Mouse (Mus musculus) embryo, embryonic 10.5 days (tissue): ENCODE measurements at regions not wholly inside any gene's neighbourhood (a gene's known extent, or its start where the extent isn't known, plus 50 kb on each side); places are given as distances from the start of the nearest gene placed in this dataset.

Source experiments
- DNase-seq: peaks from one replicate; pipeline ENCODE4 v3.0.0-alpha.2; 2015; ENCODE audit warnings: low spot score

- no peak for DNase-seq
Measured at GRCm38 (mm10) chr7:37095839-37096238, 397.9 kb downstream of the Tshz3 start.

- no peak for DNase-seq
Measured at GRCm38 (mm10) chr7:37096291-37096690, 398.4 kb downstream of the Tshz3 start.

- peak; percentile 23 for DNase-seq
Measured at GRCm38 (mm10) chr7:37098950-37099349, 401.0 kb downstream of the Tshz3 start.

- DNase-seq: no peak
Measured at GRCm38 (mm10) chr7:37104671-37105070, 406.8 kb downstream of the Tshz3 start.

GRCm38 (mm10) chr7:37111071-37111470 lies 413.2 kb downstream of the Tshz3 start:
- DNase-seq: peak; percentile 24

GRCm38 (mm10) chr7:37120776-37121175 lies 422.9 kb downstream of the Tshz3 start:
- no peak for DNase-seq

- DNase-seq: no peak
Measured at GRCm38 (mm10) chr7:37140191-37140590, 442.3 kb downstream of the Tshz3 start.

GRCm38 (mm10) chr7:37142780-37143179 lies 444.9 kb downstream of the Tshz3 start:
- no peak for DNase-seq

- no peak for DNase-seq
Measured at GRCm38 (mm10) chr7:37144303-37144702, 446.4 kb downstream of the Tshz3 start.

GRCm38 (mm10) chr7:37149711-37150110 lies 451.8 kb downstream of the Tshz3 start:
- no peak for DNase-seq

- no peak for DNase-seq
Measured at GRCm38 (mm10) chr7:37159801-37160200, 461.9 kb downstream of the Tshz3 start.

- no peak for DNase-seq
Measured at GRCm38 (mm10) chr7:37168883-37169282, 471.0 kb downstream of the Tshz3 start.

GRCm38 (mm10) chr7:37175746-37176145 lies 477.8 kb downstream of the Tshz3 start:
- no peak for DNase-seq

GRCm38 (mm10) chr7:37178256-37178655 lies 480.3 kb downstream of the Tshz3 start:
- DNase-seq: peak; percentile 60

GRCm38 (mm10) chr7:37179907-37180306 lies 482.0 kb downstream of the Tshz3 start:
- DNase-seq: peak; percentile 35

- DNase-seq: peak; percentile 67
Measured at GRCm38 (mm10) chr7:37180416-37180815, 482.5 kb downstream of the Tshz3 start.

GRCm38 (mm10) chr7:37181109-37181508 lies 483.2 kb downstream of the Tshz3 start:
- DNase-seq: no peak

- no peak for DNase-seq
Measured at GRCm38 (mm10) chr7:37192536-37192935, 494.6 kb downstream of the Tshz3 start.

GRCm38 (mm10) chr7:37204800-37205199 lies 506.9 kb downstream of the Tshz3 start:
- no peak for DNase-seq

- no peak for DNase-seq
Measured at GRCm38 (mm10) chr7:37208305-37208704, 510.4 kb downstream of the Tshz3 start.

GRCm38 (mm10) chr7:37213751-37214181 lies 515.8 kb downstream of the Tshz3 start:
- peak; percentile 57 for DNase-seq

- no peak for DNase-seq
Measured at GRCm38 (mm10) chr7:37215498-37215897, 517.6 kb downstream of the Tshz3 start.

- no peak for DNase-seq
Measured at GRCm38 (mm10) chr7:37220476-37220875, 522.6 kb downstream of the Tshz3 start.

- peak; percentile 36 for DNase-seq
Measured at GRCm38 (mm10) chr7:37226423-37226822, 528.5 kb downstream of the Tshz3 start.
